ENCODE assay signal across 10 mouse cellular contexts in genomic region chr4:147985205-147986132, GRCm38 (mm10). TPM values are rescaled to one million over a fixed set of nuclear protein-coding genes. Genes with fewer than 3 reads are reported as not detected.
DNase-seq lines count a peak whose midpoint lies in the region; ATAC-seq lines count a peak whose summit lies in the region.
"Had no signal": no experiment of that assay in that cellular context is flagged by ENCODE, and none has a peak within 500 bp of the region (broad histone marks: within the 10 kb centered on the region; RNA-seq: fewer than 3 reads in every experiment).

Gene Nppb (plus strand): TSS chr4:147985788.

- peaks cover 6% of the 10 kb centered on the region for H3K4me1 ChIP-seq in heart, embryonic 16.5 days (ENCODE audit: control insufficient read depth, insufficient read depth, low read length)

- H3K4me3 ChIP-seq in heart, embryonic 16.5 days (ENCODE audit: low read length), result peak within 1 kb of the TSS; percentile 55

- H3K27ac ChIP-seq in heart, embryonic 16.5 days (ENCODE audit: low read length), result peak within 1 kb of the TSS; percentile 91

- peak within 1 kb of the TSS; percentile 72 for H3K9ac ChIP-seq in heart, embryonic 16.5 days (ENCODE audit: low read length)

- H3K9me3 ChIP-seq in heart, embryonic 16.5 days (replicated peaks; ENCODE audit: control insufficient read depth, low read length), result no peaks in the 10 kb centered on the region

- WGBS in heart, embryonic 16.5 days, result 11% methylated on average over 20 of the region's 20 CpGs

- peak within 1 kb of the TSS; percentile 58 for H3K4me2 ChIP-seq in heart, embryonic 16.5 days (ENCODE audit: low read depth, low read length)

- no peaks in the 10 kb centered on the region for H3K27me3 ChIP-seq in heart, embryonic 16.5 days (ENCODE audit: control insufficient read depth, insufficient read depth, low read length)

- no peaks in the 10 kb centered on the region for H3K36me3 ChIP-seq in heart, embryonic 16.5 days (ENCODE audit: control insufficient read depth, insufficient read depth)

- peak; percentile 11 for DNase-seq in CD4-positive, CD25-positive, alpha-beta regulatory T cell, adult 2 months (ENCODE audit: low read depth, low spot score)
- DNase-seq in adrenal gland, postnatal 14 days, result peak; percentile 76
- DNase-seq in liver, result peak; percentile 46
- peak; percentile 79 for DNase-seq in testis, postnatal 10 days (ENCODE audit: low spot score)
- no peak for DNase-seq in spleen, adult 12 weeks (ENCODE audit: low spot score)
- no peak for DNase-seq in frontal cortex, postnatal 14 days (ENCODE audit: low spot score in 2 of 2)

- ATAC-seq in CD4-positive, CD25-positive, alpha-beta regulatory T cell, adult 4 months, result no peak
- ATAC-seq in heart, embryonic 16.5 days (replicated peaks; ENCODE audit: extremely low read depth, insufficient read depth, low FRiP score), result peak; percentile 92

RNA-seq across cellular contexts. Expression of gene Nppb, which starts in this region (rescaled TPM):
- polyA plus RNA-seq in CD4-positive, CD25-positive, alpha-beta regulatory T cell, adult 4 months (2017; shearing (Covaris generic)), result not detected
- not detected in 2 replicates for total RNA-seq in adrenal gland, postnatal 14 days (2021)
- 159 and 197 TPM in 2 replicates for polyA plus RNA-seq in heart, embryonic 16.5 days (2015; fragmentation: Nextera tagmentation; extraction: Ambion mirVana)
- total RNA-seq: left cerebral cortex, postnatal 10 days had no signal
- polyA plus RNA-seq: testis, adult 2 months had no signal

Comparison
In these comparisons a context has a peak if more than half of its experiments do, and no peak if none do; other contexts are left out.
1. RNA of gene Nppb (polyA plus RNA-seq): 159 to 197 TPM in heart, embryonic 16.5 days; not detected in CD4-positive, CD25-positive, alpha-beta regulatory T cell, adult 4 months; every median in the first group is over 100 times any median in the second.
2. Peak in DNase-seq in adrenal gland, postnatal 14 days; RNA of the gene not detected or under 1 TPM.
3. DNase-seq: peak in CD4-positive, CD25-positive, alpha-beta regulatory T cell, adult 2 months (single experiment), liver (single experiment) and testis, postnatal 10 days (single experiment); none in spleen, adult 12 weeks (single experiment) and frontal cortex, postnatal 14 days (0 of 2).